Mouse (Mus musculus) hindbrain, embryonic 16.5 days (tissue): ENCODE results near the gene Lrrc31. TPM values are rescaled to one million over a fixed set of nuclear protein-coding genes. Genes with fewer than 3 reads are reported as not detected.

Experiments used
- ATAC-seq: fragments of 200-750 bp; cut with Nextera tagmentation; 2 replicates; pipeline ENCODE4 v1.8.0; 2017; ENCODE audit warnings: moderate TSS enrichment, moderate library complexity
- H3K27ac ChIP-seq: fragments of 300-500 bp; sonication (generic); 2 replicates; pipeline ENCODE4 v1.5.1; 2014; ENCODE audit warnings: low read depth, mild to moderate bottlenecking, control low read depth, low read length, moderate library complexity
- H3K27me3 ChIP-seq: fragments of 300-500 bp; sonication (generic); replicated peaks from 2 replicates; pipeline ENCODE4 v1.6.1; 2014; ENCODE audit warnings: low read length; ENCODE audit not compliant: control insufficient read depth, insufficient read depth
- H3K36me3 ChIP-seq: fragments of 300-500 bp; sonication (generic); 2 replicates; pipeline ENCODE4 v1.6.1; 2014; ENCODE audit warnings: mild to moderate bottlenecking, low read length, moderate library complexity, mixed read lengths; ENCODE audit not compliant: control insufficient read depth, insufficient read depth
- H3K4me1 ChIP-seq: fragments of 300-500 bp; sonication (generic); 2 replicates; pipeline ENCODE4 v1.6.1; 2014; ENCODE audit warnings: low read depth, low read length; ENCODE audit not compliant: control insufficient read depth, insufficient read depth
- H3K4me2 ChIP-seq: fragments of 300-500 bp; sonication (generic); 2 replicates; pipeline ENCODE4 v1.6.1; 2014; ENCODE audit warnings: mild to moderate bottlenecking, low read length, control low read depth, moderate library complexity
- H3K4me3 ChIP-seq: fragments of 300-500 bp; sonication (generic); 2 replicates; pipeline ENCODE4 v1.5.1; 2014; ENCODE audit warnings: mild to moderate bottlenecking, low read length, control low read depth, moderate library complexity
- H3K9ac ChIP-seq: fragments of 300-500 bp; sonication (generic); 2 replicates; pipeline ENCODE4 v1.6.1; 2014; ENCODE audit warnings: low read depth, mild to moderate bottlenecking, control low read depth, low read length, moderate library complexity
- H3K9me3 ChIP-seq: fragments of 300-500 bp; sonication (generic); 2 replicates; pipeline ENCODE4 v1.6.1; 2014; ENCODE audit warnings: mild to moderate bottlenecking, low read length, moderate library complexity; ENCODE audit not compliant: control insufficient read depth
- WGBS: fragments of 180-500 bp; shearing (Covaris S2); extraction: QIAGEN DNeasy Blood & Tissue Kit; methylation state at CpG from one replicate; pipeline ENCODE4 v1.1.7; 2014; 5-methylcytosine and 5-hydroxymethylcytosine counted together
- polyA plus RNA-seq: library from polyadenylated mRNA; unstranded; fragments of >200 nt; fragmentation: Nextera tagmentation; extraction: Ambion mirVana; gene quantifications from 2 replicates; pipeline ENCODE4 v1.2.1, GENCODE M21; 2015

Gene Lrrc31
- polyA plus RNA-seq, 1 experiment from 2014 or later: 0.09 TPM

- no peaks in the 10 kb centered on the region for H3K4me1 ChIP-seq
- H3K9me3 ChIP-seq: no peaks in the 10 kb centered on the region
- H3K36me3 ChIP-seq: no peaks in the 10 kb centered on the region
- no peak overlapping the region for H3K9ac ChIP-seq
- H3K27me3 ChIP-seq: no peaks in the 10 kb centered on the region
- no peak overlapping the region for H3K4me2 ChIP-seq
- no peak overlapping the region for H3K4me3 ChIP-seq
- H3K27ac ChIP-seq: no peak overlapping the region
- ATAC-seq: no peak
- 89% methylated on average over 3 of the region's 3 CpGs for WGBS
These were observed 6.3 kb upstream of the Lrrc31 start for GRCm38 (mm10) chr3:30705977-30706376.

GRCm38 (mm10) chr3:30697891-30698290, 1.8 kb downstream of the Lrrc31 start:
- Histone ChIP-seq H3K9ac (no peak overlapping the region), H3K4me2 (no peak overlapping the region), H3K36me3 (no peaks in the 10 kb centered on the region), H3K9me3 (no peaks in the 10 kb centered on the region), H3K27me3 (no peaks in the 10 kb centered on the region), H3K4me1 (no peaks in the 10 kb centered on the region), H3K27ac (no peak overlapping the region), H3K4me3 (no peak overlapping the region)
- WGBS: 62% methylated on average over 4 of the region's 4 CpGs
- no peak for ATAC-seq

- Histone ChIP-seq H3K9ac (no peak overlapping the region), H3K27ac (no peak overlapping the region), H3K9me3 (no peaks in the 10 kb centered on the region), H3K4me2 (no peak overlapping the region), H3K27me3 (no peaks in the 10 kb centered on the region), H3K4me3 (no peak overlapping the region), H3K36me3 (no peaks in the 10 kb centered on the region), H3K4me1 (no peaks in the 10 kb centered on the region)
- ATAC-seq: no peak
- 16% methylated on average over 2 of the region's 2 CpGs for WGBS
These were observed 3.3 kb downstream of the Lrrc31 start for GRCm38 (mm10) chr3:30696346-30696745.

- no peaks in the 10 kb centered on the region for H3K4me1 ChIP-seq
- H3K9ac ChIP-seq: no peak overlapping the region
- H3K27ac ChIP-seq: no peak overlapping the region
- no peak overlapping the region for H3K4me3 ChIP-seq
- no peaks in the 10 kb centered on the region for H3K9me3 ChIP-seq
- no peak overlapping the region for H3K4me2 ChIP-seq
- no peaks in the 10 kb centered on the region for H3K36me3 ChIP-seq
- ATAC-seq: no peak
- H3K27me3 ChIP-seq: no peaks in the 10 kb centered on the region
- WGBS: 94% methylated on average over 2 of the region's 2 CpGs
These were observed 4.0 kb downstream of the Lrrc31 start for GRCm38 (mm10) chr3:30695661-30696060.

- no peaks in the 10 kb centered on the region for H3K36me3 ChIP-seq
- no peak for ATAC-seq
- no peak overlapping the region for H3K4me2 ChIP-seq
- no peaks in the 10 kb centered on the region for H3K4me1 ChIP-seq
- H3K4me3 ChIP-seq: no peak overlapping the region
- H3K27me3 ChIP-seq: no peaks in the 10 kb centered on the region
- H3K9ac ChIP-seq: no peak overlapping the region
- no peak overlapping the region for H3K27ac ChIP-seq
- H3K9me3 ChIP-seq: no peaks in the 10 kb centered on the region
- 74% methylated on average over 7 of the region's 7 CpGs for WGBS
These were observed 8.7 kb downstream of the Lrrc31 start for GRCm38 (mm10) chr3:30690976-30691375.

GRCm38 (mm10) chr3:30687216-30687615, 12.4 kb downstream of the Lrrc31 start:
- H3K4me3 ChIP-seq: no peak overlapping the region
- no peaks in the 10 kb centered on the region for H3K4me1 ChIP-seq
- H3K36me3 ChIP-seq: no peaks in the 10 kb centered on the region
- no peaks in the 10 kb centered on the region for H3K9me3 ChIP-seq
- no peak for ATAC-seq
- no peaks in the 10 kb centered on the region for H3K27me3 ChIP-seq
- no peak overlapping the region for H3K9ac ChIP-seq
- 82% methylated on average over 3 of the region's 3 CpGs for WGBS
- no peak overlapping the region for H3K27ac ChIP-seq
- H3K4me2 ChIP-seq: no peak overlapping the region

GRCm38 (mm10) chr3:30683190-30683589, 16.5 kb downstream of the Lrrc31 start:
- 93% methylated on average over 6 of the region's 6 CpGs for WGBS
- H3K4me2 ChIP-seq: no peak overlapping the region

GRCm38 (mm10) chr3:30658486-30658885, 41.2 kb downstream of the Lrrc31 start:
- Histone ChIP-seq H3K27me3 (no peaks in the 10 kb centered on the region), H3K27ac (no peak overlapping the region)
- no peak for ATAC-seq

More at GRCm38 (mm10) chr3:30683190-30683589, 16.5 kb downstream of the Lrrc31 start:
- Histone ChIP-seq H3K4me3 (no peak overlapping the region), H3K9me3 (no peaks in the 10 kb centered on the region), H3K27me3 (no peaks in the 10 kb centered on the region), H3K4me1 (no peaks in the 10 kb centered on the region), H3K36me3 (no peaks in the 10 kb centered on the region), H3K27ac (no peak overlapping the region), H3K9ac (no peak overlapping the region)
- no peak for ATAC-seq

GRCm38 (mm10) chr3:30655937-30656336, 43.7 kb downstream of the Lrrc31 start:
- no peaks in the 10 kb centered on the region; the same call in 1 of the 2 replicates for H3K4me1 ChIP-seq
- no peak overlapping the region for H3K4me3 ChIP-seq
- H3K9ac ChIP-seq: no peak overlapping the region
- no peaks in the 10 kb centered on the region for H3K9me3 ChIP-seq
- H3K27ac ChIP-seq: no peak overlapping the region
- no peaks in the 10 kb centered on the region for H3K36me3 ChIP-seq
- peaks cover 2% of the 10 kb centered on the region; the same call in 1 of the 2 replicates for H3K27me3 ChIP-seq
- 94% methylated on average over 5 of the region's 5 CpGs for WGBS
- ATAC-seq: no peak
- no peak overlapping the region for H3K4me2 ChIP-seq

More at GRCm38 (mm10) chr3:30658486-30658885, 41.2 kb downstream of the Lrrc31 start:
- no peaks in the 10 kb centered on the region for H3K4me1 ChIP-seq
- 90% methylated on average over 9 of the region's 9 CpGs for WGBS
- no peak overlapping the region for H3K4me2 ChIP-seq
- H3K4me3 ChIP-seq: no peak overlapping the region
- no peaks in the 10 kb centered on the region for H3K36me3 ChIP-seq
- H3K9me3 ChIP-seq: no peaks in the 10 kb centered on the region
- no peak overlapping the region for H3K9ac ChIP-seq
